Mouse (Mus musculus): ENCODE measurements around the gene Hfe2. TPM values are rescaled to one million over a fixed set of nuclear protein-coding genes. Genes with fewer than 3 reads are reported as not detected.
A peak's percentile ranks its signal among the peaks of the same experiment; 100 is the strongest.

Gene Hfe2
- total and polyA plus RNA-seq, 2 experiments, result 29.6 to 93.8 TPM

GRCm38 (mm10) chr3:96569966-96570605 is 45.1 kb downstream of the Hfe2 start:
- Histone ChIP-seq H3K79me2 (ENCODE audit: control insufficient read depth, insufficient read depth, low read length) (no peaks in the 10 kb centered on the region), H3K27me3 (ENCODE audit: control insufficient read depth, insufficient read depth, low read length) (no peaks in the 10 kb centered on the region), H3K9ac (ENCODE audit: low read depth, low read length) (no peak overlapping the region), H3K4me3 (ENCODE audit: insufficient read depth, low read depth, low read length) (no peak overlapping the region), H3K27ac (replicated peaks; ENCODE audit: insufficient read depth, low read depth, low read length) (peak overlapping the region; percentile 50), H3K36me3 (ENCODE audit: control insufficient read depth, insufficient read depth, low read length) (no peaks in the 10 kb centered on the region), H3K4me1 (ENCODE audit: control insufficient read depth, insufficient read depth, low read length) (peaks cover 37% of the 10 kb centered on the region)
- DNase-seq (ENCODE audit: extremely low read depth, low read depth, low spot score), result peak; percentile 24
- WGBS, result 65% methylated on average over 11 of the region's 11 CpGs
- TF ChIP-seq CTCF (IDR thresholded peaks at IDR 0.05; ENCODE audit: low read depth, low read length) (no peak), POLR2A (IDR thresholded peaks at IDR 0.05; ENCODE audit: extremely low read depth, insufficient read depth, low read length) (no peak)

- Histone ChIP-seq H3K4me3 (ENCODE audit: insufficient read depth, low read depth, low read length) (no peak overlapping the region), H3K4me1 (ENCODE audit: control insufficient read depth, insufficient read depth, low read length) (peaks cover 41% of the 10 kb centered on the region), H3K9ac (ENCODE audit: low read depth, low read length) (no peak overlapping the region), H3K27ac (replicated peaks; ENCODE audit: insufficient read depth, low read depth, low read length) (peak overlapping the region; percentile 50), H3K36me3 (ENCODE audit: control insufficient read depth, insufficient read depth, low read length) (no peaks in the 10 kb centered on the region), H3K27me3 (ENCODE audit: control insufficient read depth, insufficient read depth, low read length) (no peaks in the 10 kb centered on the region), H3K79me2 (ENCODE audit: control insufficient read depth, insufficient read depth, low read length) (no peaks in the 10 kb centered on the region)
- 67% methylated on average over 7 of the region's 7 CpGs for WGBS
- DNase-seq (ENCODE audit: extremely low read depth, low read depth, low spot score), result peak; percentile 33
- TF ChIP-seq CTCF (IDR thresholded peaks at IDR 0.05; ENCODE audit: low read depth, low read length) (no peak), POLR2A (IDR thresholded peaks at IDR 0.05; ENCODE audit: extremely low read depth, insufficient read depth, low read length) (no peak)
Measured at GRCm38 (mm10) chr3:96570643-96571042, 45.7 kb downstream of the Hfe2 start.

GRCm38 (mm10) chr3:96571336-96571735 is 46.4 kb downstream of the Hfe2 start:
- Histone ChIP-seq H3K4me1 (ENCODE audit: control insufficient read depth, insufficient read depth, low read length) (peaks cover 40% of the 10 kb centered on the region), H3K79me2 (ENCODE audit: control insufficient read depth, insufficient read depth, low read length) (no peaks in the 10 kb centered on the region), H3K36me3 (ENCODE audit: control insufficient read depth, insufficient read depth, low read length) (no peaks in the 10 kb centered on the region), H3K9ac (ENCODE audit: low read depth, low read length) (no peak overlapping the region), H3K27me3 (ENCODE audit: control insufficient read depth, insufficient read depth, low read length) (no peaks in the 10 kb centered on the region), H3K27ac (replicated peaks; ENCODE audit: insufficient read depth, low read depth, low read length) (peak overlapping the region; percentile 53), H3K4me3 (ENCODE audit: insufficient read depth, low read depth, low read length) (no peak overlapping the region)
- peak; percentile 60 for DNase-seq (ENCODE audit: extremely low read depth, low read depth, low spot score)
- 35% methylated on average over 2 of the region's 2 CpGs for WGBS
- no peak for TF ChIP-seq CTCF (IDR thresholded peaks at IDR 0.05; ENCODE audit: low read depth, low read length)
- TF ChIP-seq POLR2A (IDR thresholded peaks at IDR 0.05; ENCODE audit: extremely low read depth, insufficient read depth, low read length), result no peak

- no peak for TF ChIP-seq CTCF (IDR thresholded peaks at IDR 0.05; ENCODE audit: low read depth, low read length)
- no peak for TF ChIP-seq POLR2A (IDR thresholded peaks at IDR 0.05; ENCODE audit: extremely low read depth, insufficient read depth, low read length)
- H3K79me2 ChIP-seq (ENCODE audit: control insufficient read depth, insufficient read depth, low read length), result no peaks in the 10 kb centered on the region
- WGBS, result 34% methylated on average over 16 of the region's 16 CpGs
- peak; percentile 84 for DNase-seq (ENCODE audit: extremely low read depth, low read depth, low spot score)
- H3K27ac ChIP-seq (replicated peaks; ENCODE audit: insufficient read depth, low read depth, low read length), result peak overlapping the region; percentile 53
- H3K9ac ChIP-seq (ENCODE audit: low read depth, low read length), result no peak overlapping the region
- H3K4me3 ChIP-seq (ENCODE audit: insufficient read depth, low read depth, low read length), result no peak overlapping the region
- H3K36me3 ChIP-seq (ENCODE audit: control insufficient read depth, insufficient read depth, low read length), result no peaks in the 10 kb centered on the region
- H3K4me1 ChIP-seq (ENCODE audit: control insufficient read depth, insufficient read depth, low read length), result peaks cover 42% of the 10 kb centered on the region
- no peaks in the 10 kb centered on the region for H3K27me3 ChIP-seq (ENCODE audit: control insufficient read depth, insufficient read depth, low read length)
Measured at GRCm38 (mm10) chr3:96571896-96572698, 47.1 kb downstream of the Hfe2 start.

GRCm38 (mm10) chr3:96573611-96574511 is 48.9 kb downstream of the Hfe2 start:
- Histone ChIP-seq H3K27ac (replicated peaks; ENCODE audit: insufficient read depth, low read depth, low read length) (peak overlapping the region; percentile 76), H3K4me3 (ENCODE audit: insufficient read depth, low read depth, low read length) (no peak overlapping the region), H3K36me3 (ENCODE audit: control insufficient read depth, insufficient read depth, low read length) (no peaks in the 10 kb centered on the region), H3K9ac (ENCODE audit: low read depth, low read length) (no peak overlapping the region), H3K4me1 (ENCODE audit: control insufficient read depth, insufficient read depth, low read length) (peaks cover 47% of the 10 kb centered on the region), H3K79me2 (ENCODE audit: control insufficient read depth, insufficient read depth, low read length) (no peaks in the 10 kb centered on the region), H3K27me3 (ENCODE audit: control insufficient read depth, insufficient read depth, low read length) (no peaks in the 10 kb centered on the region)
- 15% methylated on average over 19 of the region's 19 CpGs for WGBS
- TF ChIP-seq POLR2A (IDR thresholded peaks at IDR 0.05; ENCODE audit: extremely low read depth, insufficient read depth, low read length) (no peak), CTCF (IDR thresholded peaks at IDR 0.05; ENCODE audit: low read depth, low read length) (no peak)
- DNase-seq (ENCODE audit: extremely low read depth, low read depth, low spot score), result peak; percentile 87

Data from liver, adult 2 months (tissue).